Mouse (Mus musculus) adrenal gland, postnatal 25 days (tissue): ENCODE data around the gene Myo18b. TPM values are rescaled to one million over a fixed set of nuclear protein-coding genes. Genes with fewer than 3 reads are reported as not detected.

Source experiments
- DNase-seq: peaks from one replicate; pipeline ENCODE4 v3.0.0; 2021; ENCODE audit warnings: mixed read lengths
- total RNA-seq: library from RNA; stranded (reverse); gene quantifications from 2 replicates; pipeline ENCODE4 v1.2.3, GENCODE M21; 2021

Myo18b gene
- total RNA-seq, 1 experiment from 2014 or later, result 0.18 TPM

DNA sequence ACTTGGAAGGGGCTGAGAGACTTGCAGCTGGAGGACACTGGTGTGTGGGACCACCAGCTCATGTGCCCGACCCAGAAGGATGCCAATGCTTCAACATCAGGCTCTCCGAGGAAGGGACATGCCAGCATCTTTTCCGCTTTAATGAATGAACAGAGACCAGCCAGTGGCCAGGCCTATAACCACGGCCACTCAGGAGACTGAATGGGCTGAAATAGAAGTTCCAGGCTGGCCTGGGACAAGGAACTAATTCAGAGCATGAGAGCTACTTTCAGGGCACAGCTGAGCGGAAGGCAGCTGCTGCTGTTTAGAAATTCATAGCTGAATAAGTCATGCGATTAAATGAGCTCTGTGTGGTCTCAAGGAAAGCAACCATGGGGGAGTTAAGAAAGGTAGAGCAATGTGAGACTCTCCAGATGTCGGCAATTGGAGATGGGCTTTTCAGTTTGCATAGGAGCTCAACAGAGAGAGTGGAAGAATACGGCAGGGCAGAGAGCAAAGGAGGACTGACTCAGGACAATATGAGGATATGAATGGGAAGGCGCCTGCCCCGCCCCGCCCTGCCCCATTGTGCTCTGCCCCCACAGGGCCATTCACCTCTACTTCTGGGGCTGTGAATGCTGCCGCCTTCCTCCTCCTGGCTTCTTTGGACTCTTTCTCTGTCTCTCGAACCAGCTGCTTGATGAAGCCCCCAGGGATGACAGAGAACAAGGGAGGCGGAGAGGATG is 18.6 kb downstream of the Myo18b start:
- no peak for DNase-seq

DNA sequence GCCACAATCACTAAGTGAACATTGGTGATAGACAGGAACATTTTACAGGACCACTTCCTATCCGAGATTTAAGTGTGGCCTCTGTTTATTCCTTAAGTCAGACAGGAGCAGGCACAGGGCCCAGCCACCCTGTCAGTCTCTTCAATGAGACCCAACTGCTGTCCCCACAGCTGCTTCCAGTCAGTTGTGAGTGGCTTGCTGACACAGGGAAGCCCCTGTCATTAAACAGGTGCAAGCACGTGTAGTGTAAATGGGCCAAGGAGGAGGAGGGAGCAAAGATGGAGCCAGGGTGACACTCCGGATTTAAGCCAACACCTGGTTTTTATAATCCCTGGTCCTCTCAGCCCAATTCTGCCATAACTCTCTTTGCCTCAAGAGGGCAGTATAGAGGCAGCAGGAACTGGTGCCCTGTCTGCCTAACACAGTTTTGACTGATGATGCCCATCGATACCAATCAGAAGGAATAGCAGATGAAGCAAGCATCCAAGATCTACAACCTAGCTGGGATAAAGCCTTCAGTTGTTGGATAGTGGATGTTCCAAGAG is 19.2 kb downstream of the Myo18b start:
- DNase-seq, result no peak

DNA sequence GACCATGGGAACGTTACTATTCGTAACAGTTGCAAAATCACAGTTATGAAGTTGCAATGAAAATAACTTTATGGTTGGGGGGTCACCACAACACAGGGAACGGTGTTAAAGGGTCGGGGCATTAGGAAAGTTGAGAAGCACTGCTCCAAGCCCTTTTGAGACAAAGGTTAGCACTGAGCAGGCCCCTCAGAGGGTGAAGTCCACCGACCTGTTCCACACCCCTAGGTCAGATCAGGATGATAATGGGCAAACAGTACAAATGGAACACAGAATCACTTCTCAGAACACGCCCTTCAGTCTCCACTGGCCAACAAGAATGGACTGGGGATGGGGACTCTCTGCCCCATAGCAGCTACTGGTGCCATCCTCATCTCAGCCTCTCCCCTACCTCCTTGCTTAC is 23.2 kb downstream of the Myo18b start:
- no peak for DNase-seq

DNA sequence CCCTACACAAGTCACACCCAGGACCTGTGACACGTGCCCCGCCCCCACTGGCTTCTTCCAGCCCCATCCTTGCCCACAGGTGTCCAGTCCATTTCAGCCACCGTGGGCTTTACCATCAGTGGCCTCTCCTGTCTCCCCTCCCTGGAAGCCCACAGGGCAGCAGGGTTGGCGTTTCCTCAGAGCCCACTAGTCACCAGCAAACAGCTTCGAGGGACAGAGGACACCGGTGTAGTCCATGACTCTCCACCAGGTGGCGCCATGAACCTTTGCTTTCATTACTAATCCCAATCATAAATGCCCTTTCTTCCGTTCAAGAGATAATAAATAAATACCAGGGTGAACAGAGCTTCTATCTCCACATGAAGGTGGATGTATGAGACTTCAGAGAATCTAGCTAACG is 25.4 kb downstream of the Myo18b start:
- DNase-seq, result peak; percentile 79

DNA sequence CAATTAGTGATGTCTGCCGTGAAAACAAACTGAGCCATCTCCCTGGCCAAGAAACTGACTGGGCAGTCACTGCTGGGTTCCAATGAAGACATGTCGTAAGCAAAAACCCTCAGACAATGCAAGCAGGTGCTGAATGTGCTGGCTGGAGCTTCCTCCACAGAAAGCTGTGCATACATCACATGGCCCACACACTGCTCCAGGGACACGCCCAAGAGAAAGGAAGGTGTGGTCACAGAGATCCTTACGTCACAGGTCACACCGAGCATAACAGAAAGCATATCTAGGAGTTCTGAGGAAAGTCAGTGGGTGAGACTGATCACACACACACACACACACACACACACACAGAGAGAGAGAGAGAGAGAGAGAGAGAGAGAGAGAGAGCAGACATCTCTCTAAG is 27.5 kb downstream of the Myo18b start:
- DNase-seq, result no peak

DNA sequence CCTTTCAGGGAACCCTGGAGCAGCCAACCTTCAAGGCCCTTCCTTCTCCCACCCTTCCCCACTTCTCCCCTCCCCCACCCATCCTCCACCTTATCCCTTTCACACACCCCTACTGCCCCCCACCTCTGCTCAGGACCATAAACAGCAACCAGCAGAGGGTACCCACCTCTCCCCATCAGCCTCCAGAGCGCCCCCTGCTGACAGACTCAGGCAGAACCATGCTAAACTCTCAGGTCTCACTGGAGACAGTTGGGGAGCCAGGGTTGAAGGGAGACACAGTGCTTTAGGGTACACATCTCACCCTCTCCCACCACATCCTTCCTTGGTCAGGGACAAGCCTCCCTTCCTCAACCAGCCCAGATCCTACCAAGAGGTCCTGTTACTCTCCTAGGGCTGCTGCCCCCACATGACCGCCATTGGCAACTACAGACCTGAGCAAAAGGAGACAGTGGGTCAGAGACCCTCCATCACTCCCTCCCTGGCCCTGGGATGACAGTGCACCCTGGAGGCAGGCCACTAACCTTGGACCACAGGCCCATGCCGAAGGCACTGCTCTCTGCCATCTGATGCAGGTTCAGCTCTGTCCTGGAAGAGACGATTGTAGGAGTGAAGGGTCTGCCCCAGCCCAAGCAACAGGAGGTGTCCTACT is 31.3 kb downstream of the Myo18b start:
- peak; percentile 69 for DNase-seq

DNA sequence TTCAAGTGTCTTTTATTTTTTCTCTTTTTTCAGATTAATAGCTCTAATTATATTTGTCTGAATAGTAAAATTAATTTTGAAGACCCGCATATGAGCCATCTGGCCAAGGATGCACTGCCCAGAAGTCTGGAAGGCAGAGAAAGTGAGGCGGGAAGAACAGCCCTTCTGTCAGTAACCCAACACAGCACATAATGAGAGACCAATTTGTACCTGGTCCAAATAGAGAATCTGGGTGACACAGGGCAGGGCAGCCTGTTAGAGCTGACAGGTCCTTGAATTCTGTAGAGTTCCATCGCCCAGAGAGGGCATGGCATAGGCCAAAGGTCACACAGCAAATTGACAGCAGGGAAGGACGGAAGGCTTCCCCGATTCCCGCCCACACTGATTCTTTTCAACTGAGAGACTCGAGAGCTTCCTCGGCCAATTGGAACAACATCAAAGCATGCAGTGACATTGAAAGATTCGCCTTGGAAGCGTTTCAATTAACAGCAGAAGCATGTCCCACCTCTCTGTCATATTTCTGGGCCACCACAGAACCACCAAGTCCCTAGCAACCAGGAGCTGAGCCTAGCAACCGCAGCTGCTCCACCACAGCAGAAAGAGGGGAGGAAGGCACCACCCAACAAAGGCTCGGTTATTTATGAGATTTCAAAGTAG is 36.7 kb downstream of the Myo18b start:
- peak; percentile 35 for DNase-seq

DNA sequence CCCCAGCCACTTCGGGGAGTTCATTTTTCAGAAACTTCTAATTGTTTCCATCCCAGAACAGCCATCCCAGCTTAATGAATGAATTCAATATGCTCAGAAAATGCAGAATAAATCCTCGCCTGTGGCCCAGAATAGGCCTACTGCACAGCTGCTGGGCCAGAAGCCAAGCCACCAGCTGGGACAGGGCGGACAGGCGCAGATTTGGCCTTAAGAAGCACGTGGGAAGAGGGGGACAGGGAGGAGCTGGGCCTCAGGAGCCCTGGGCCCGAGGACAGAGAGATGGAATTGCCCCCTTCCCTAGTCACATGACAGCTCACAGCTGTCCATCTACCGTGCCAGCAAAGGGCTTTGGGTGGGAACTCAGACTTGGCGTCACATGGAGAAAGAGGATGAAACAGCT is 43.0 kb downstream of the Myo18b start:
- DNase-seq, result no peak

DNA sequence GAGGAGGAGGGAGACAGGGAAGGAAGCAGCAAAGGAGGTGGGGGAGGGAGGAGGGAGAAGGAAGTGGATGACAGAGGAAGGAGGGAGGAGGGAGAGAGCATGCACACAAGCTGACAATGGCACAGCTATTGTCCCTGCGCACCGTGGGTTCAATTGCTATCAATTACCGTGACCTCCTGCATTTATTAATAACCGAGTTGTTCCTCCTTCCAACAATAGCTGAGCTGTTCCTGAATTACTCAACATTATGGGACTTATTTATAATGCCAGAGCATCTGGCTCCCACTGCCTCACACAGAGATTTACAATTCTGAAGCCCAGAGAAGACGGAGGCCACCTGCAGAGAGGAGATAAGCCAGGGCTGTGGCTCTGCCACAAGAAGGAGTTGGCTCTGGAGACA is 44.8 kb downstream of the Myo18b start:
- DNase-seq, result no peak

DNA sequence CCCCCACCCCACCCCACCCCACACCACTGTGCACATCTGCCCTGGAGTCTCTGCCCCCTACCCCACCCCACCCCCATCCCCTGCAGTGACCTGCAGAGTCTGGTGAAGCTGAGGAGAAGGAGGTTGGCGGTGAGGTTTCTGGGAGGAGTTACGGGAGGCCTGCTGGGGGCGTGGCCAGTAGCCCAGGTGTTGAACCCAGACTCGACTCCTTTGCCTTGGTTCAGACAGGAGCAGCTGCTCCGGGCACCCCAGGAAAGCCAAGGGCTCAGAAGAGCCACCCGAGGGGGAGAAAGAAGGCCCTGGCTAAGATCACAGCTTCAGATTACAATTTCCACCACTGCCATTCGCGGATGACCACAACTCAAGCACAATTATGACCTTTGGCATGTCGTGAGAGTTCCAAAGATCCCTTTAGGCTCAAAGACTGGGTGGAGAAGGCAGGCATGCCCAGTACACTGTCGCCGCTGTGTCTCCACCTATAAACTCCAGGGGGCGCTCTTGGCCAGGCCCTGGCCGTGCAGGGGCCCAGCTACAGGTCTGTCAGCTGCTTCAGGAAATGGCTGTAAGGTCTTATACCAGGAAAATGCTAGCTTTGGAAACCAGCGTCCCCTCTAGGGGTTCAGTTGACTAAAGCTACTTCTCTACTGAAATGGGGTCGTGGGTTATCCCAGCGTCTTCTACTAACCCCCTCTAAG is 47.4 kb downstream of the Myo18b start:
- DNase-seq, result peak; percentile 60

DNA sequence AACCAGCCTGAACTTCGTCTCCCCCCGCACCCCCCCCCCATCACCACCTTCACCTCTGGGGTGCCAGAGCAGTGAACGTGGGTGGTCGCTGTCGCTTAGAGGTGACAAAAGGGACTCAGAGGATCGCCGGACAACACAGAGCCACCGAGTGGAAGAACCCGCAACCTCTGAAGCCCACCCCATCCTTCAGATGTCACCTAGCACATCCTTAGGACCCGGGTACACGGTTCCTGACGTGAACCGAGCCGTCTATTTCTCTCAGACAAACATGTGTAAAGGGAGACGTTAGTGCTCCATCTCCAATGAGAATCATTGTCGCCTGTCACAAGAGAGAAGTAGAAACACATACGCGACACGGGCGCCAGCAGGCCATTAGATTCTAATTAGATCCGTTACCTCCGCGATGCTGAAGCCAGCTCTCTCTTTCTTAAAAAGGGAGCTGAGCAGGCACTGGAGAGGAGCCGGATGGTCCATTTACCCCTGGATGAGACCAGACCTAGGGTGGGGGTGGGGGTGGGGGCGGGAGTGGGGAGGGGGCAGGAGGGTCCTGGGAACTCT is 48.1 kb downstream of the Myo18b start:
- no peak for DNase-seq

DNA sequence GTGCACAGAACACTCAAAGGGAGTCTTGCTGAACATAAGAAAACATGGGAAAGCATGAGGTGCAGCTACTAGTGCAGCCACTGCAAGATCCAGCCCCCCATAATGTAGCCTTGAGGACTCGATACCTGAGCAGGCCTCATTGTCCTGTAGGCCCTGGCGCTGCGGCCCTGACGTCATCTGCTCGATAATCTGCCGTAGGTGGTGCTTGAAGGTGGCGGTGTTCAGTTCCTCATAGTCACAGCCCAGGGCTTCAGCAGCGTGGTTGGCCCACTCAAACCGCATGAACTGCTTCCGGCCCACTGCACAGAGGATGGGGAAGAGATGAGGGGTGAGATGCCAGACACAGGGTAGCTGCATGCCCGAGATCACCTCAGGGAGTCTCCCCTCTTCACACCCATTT is 50.0 kb downstream of the Myo18b start:
- no peak for DNase-seq

DNA sequence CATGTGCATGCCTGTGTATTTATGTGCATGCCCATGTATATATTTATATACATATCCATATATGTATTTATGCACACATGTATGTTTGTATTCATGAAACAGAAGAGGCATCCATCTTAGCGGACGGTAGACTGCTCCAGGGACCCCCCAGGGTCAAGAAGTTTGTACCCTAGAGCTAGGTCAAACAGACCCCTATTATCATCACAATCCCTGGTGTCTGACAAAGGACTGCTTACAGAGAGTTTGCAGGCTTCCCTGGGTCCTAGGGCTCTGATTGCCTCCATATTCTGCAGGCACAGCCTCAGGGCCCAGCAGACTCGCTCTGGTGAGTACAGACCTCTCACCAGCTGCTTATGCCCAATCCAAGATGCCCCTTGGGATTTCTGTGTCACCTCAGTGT is 51.7 kb downstream of the Myo18b start:
- no peak for DNase-seq

DNA sequence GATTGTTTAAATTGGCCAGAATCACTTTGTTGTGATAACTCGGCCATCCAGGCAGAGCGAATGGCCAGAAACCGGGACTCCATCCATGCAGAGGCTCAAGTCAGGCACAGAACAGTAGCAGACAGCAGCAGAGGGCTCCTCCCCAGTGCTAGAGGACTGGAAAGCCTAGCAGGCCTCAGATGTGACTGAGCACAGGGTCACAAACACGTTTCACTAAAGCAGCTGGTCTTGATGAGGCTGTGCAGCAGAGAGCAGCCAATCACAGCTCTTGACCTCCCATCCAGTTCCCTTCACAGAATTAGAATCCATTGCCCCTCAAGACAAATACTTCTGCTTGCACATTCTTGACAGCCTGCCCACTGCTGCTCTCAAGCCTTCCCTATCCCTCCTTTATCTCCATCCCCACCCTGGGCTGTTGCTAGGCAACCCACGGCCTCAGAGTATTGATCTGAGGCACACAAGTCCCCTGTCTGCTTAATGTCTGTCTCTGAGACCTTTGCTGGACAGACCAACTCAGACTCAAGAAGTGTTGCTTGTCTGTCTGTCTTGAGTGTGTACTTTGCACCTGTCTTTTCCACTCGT is 52.4 kb downstream of the Myo18b start:
- no peak for DNase-seq

DNA sequence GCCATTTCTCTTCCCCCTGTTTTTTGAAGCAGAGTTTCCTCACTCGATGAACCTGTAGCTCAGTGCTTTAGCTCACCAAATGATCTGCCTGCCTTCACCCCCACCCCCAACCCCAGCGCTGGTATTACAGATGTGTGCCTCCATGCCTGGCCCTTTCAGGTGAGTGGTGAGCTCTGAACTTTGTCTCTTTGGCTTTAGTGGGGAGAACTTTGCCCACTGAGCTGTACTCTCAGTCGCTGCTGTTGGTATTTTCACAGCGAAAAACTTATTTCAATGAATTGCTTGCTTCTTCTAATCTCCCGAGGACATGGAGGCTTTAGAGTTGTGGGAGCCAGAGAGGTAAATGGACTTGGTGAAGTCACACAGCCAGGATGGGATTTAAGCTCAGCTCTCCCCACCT is 53.5 kb downstream of the Myo18b start:
- no peak for DNase-seq

DNA sequence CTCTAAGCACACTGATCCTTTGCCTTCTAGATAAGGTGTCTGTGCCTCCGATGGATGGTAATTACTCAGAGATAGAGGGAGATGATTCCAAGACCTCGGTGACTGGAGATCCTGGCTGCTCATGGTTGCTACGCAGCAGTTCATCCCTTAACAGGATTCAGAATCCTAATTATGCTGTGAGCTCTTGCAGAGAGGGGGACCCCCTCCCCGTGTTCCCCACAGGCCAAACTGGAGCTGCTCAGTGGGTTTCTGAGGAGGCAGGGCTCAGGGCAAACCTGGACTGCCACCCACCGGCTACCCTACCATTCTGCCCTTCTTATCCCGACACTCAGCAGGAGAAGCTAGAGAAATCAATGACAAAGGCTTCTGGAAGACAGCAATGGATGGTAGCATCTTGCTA is 54.3 kb downstream of the Myo18b start:
- no peak for DNase-seq

DNA sequence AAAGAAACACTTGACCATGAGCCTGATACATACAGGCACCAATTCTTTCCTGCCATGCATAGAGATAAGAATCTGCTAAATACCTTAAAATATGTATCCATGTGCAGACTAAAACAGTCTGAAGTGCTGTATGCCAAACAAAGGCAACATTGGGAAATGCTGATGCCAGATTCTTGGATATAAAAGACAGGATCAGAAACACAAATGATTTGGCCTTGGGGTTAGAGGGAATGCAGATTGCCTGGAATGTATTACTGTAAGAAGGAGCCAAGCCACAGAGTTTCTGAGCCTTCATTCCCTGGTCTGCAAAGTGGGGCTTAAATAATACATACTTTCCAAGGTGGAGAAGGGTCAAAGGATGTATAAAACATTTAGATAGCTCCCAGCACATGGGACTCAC is 61.3 kb downstream of the Myo18b start:
- no peak for DNase-seq

DNA sequence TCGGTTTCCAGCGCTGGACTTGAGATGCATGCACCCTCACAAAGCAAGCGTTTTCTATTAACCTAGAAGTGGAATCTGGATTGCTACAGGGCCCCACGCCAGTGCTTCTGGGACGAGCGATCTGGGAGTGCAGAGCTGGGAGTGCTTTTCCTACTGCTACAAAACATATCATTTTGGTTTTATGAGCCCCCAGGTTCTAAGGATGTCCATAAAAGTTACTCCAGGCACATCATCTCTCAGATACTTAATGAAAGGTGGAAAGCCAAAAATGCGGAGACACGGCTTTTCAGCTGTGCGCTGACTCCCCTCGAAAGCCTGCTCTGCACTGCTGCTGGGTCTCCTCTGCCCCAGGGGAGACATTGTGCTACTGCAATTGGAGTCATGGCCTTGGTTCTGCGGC is 62.3 kb downstream of the Myo18b start:
- DNase-seq, result no peak

DNA sequence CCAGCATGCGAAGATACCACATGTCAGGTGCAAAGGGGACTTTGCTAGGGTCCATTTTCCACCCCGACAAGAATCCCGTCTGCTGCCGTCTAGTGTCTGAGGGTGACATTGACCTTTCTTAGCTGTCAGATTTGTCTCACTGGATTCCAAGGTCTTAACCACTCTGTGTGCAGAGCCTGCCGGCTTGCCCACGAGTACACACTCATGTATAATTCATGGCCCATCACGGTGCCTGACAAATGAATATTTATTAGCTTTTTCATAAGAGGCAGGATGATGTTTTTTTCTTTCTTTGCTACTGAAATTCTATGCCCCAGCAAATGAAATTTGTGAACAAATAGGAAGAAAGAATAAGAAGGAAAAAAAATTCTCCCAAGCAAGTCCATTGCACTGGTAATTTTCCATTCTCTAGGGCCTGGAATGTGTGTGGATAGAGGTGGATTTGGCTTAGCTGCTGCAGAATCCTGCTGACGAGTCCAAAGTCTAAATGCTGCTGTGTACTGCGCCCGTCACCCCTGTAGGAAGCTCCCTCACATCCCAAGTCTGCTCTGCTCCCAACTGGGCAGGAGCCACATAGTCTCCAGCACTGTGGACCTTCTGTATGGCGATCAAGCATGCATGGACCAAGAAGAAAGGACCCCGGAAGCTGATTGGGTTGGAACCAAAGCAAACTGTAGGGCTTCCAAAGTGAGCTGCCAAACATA is 70.9 kb downstream of the Myo18b start:
- DNase-seq, result no peak

DNA sequence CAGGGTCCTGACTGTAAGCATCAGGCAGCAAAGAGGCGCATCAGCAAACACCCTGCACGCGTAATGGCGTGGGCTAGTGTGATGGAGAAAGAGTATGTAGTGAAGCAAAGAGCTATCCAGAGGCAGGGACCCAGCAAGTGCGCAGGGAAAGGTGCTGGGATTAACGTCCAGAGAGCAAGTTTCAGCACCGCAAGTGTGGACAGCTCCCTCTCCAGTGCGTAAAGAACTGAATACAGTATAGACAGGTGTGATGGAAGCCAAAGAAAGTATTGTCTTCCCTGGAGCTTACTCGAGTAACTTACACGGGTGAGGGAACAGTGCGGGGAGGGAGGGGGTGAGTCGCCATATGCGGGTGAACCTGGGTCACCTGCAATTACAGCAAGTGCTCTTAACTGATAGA is 71.8 kb downstream of the Myo18b start:
- peak; percentile 39 for DNase-seq

DNA sequence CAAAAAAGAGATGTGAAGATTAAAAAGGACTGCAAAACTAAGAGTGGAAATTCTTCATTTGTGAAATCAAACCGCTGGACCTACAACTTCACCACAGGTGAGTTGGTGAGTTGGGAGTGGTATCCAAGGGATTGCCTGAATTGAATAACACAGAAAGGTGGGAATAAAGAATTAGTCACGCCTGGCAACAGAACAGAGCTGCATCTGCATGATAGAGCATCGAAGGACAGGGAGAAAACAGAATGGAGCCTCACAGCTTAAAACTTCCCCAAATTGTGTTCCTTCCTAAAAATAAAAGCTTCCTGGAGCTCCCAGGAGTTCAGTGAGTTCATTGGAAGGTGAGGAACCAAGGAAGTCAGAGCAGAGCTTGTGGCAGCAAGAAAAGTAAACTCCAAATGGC is 73.7 kb downstream of the Myo18b start:
- DNase-seq, result no peak

DNA sequence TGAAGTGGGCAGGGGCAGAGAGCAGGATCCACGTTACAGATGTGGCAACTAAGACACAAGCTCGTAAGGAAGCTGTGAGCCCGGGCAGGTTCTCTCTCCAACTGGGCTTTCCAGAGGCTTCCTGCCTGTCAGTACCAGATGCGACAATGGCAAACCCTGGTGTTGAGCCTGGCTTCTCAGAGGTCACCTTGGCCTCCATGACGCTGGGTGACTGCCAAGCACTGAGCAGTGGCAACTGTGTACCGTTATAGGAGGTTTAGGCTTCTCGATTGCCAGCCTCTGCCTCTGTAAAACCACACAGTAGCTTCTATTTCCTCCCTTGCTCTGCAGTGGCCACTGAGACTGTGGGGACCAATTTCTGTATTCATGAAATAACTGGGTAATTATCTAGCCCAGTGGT is 81.1 kb downstream of the Myo18b start:
- DNase-seq, result no peak
